Mouse (Mus musculus) embryonic stem cell, embryonic (primary cell): ENCODE results near the gene Wdr90.

Experiments used
- CTCF ChIA-PET, 4 experiments: fragments of 300-600 bp in 2 of 4; fragments of 350-600 bp in 2 of 4; sonication (Branson Sonifier 250); formaldehyde crosslinking; loops; one replicate each; lab custom pipeline; 2022; ENCODE audit warnings: inconsistent platforms in 2 of 4; lab: Charles Lee
- POLR2A ChIA-PET, 4 experiments: fragments of 300-600 bp in 2 of 4; fragments of 350-600 bp in 2 of 4; sonication (Branson Sonifier 250); formaldehyde crosslinking; loops; one replicate each; lab custom pipeline; 2022; ENCODE audit warnings: antibody characterized with exemption in 4 of 4, inconsistent platforms in 1 of 4; lab: Charles Lee

Wdr90 gene

DNA sequence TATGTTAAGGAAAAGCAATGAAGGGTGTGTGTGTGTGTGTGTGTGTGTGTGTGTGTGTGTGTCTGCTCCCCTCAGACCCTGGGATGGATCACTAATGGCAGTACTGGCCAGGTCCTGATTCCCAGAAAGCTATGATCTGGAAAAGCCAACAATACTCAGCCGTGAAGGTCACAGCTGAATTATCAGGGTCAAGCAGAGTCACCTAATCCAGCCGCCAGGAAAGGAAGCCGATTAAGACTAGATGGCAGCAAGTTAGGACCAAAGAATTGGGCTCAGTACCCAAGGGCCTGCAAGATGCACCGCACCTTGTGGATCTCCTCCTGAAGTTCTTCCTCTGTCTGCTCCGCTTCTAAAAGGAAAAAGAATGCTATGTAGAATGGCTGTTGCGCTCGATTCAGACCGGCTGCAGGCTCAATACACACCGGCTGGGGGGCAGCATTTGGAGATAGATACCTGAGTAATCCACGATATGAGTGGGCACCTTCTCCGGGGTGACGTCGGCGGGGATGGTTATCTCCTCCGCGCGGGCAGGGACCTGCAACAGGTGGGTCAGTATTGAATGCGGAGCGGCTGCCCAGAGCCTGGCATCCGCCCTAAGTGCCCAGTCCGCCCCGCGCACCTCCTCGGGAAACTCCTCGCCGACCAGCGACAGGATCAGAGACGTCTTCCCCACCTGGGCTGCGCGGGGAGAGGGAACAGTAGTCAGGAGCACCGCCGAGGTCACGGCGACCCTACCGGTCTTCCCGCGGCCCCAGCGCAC, 17.5 kb downstream of the Wdr90 start:
- CTCF ChIA-PET: interaction anchor here in 3 of 4 experiments (0.7 to 1.5 kb wide), 10 partner anchors 11 to 165 kb away, joined by 3 to 6 read pairs (median 4); partner anchors contain the start of genes Stub1 (in 3 of the 3), Jmjd8 (in 1 of the 3) and Mcrip2 (in 1 of the 3)
- POLR2A ChIA-PET: interaction anchor here in 3 of 4 experiments (0.5 to 8.7 kb wide), 35 partner anchors 7 to 1174 kb away, joined by 3 to 114 read pairs (median 4); partner anchors contain the start of genes Mcrip2 (in 3 of the 3), Stub1 (in 3 of the 3), Jmjd8 (in 2 of the 3) and Wdr90 (in 2 of the 3)

DNA sequence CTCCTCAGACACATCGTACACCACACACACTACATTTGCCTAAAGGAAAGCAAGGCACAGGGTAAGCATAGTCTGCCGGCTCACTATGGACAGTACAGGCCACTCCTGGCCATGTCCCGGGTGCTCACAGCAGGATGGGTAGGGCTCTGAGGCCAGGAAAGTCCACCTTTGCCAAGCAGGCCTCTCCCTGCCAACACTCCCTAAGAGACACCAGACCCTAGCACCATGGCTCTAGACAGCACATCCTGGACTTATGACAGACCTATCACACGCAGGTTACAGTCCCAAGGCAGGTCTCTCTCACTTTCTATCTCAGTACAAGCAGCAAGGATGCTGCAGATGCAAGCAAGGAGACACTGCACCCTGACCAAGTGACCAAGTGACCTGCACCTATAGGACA, 18.2 kb downstream of the Wdr90 start:
- ChIA-PET CTCF (interaction anchor here in 1 of 4 experiments (1.3 kb wide), 1 partner anchor 11 kb away, joined by 3 read pairs; the partner anchor contains the start of gene Stub1), POLR2A (interaction anchor here in 3 of 4 experiments (1.0 to 8.7 kb wide), 3 partner anchors 10 to 23 kb away, joined by 3 to 114 read pairs (median 14); partner anchors contain the start of genes Stub1 (in 2 of the 3) and Jmjd8 (in 1 of the 3))

DNA sequence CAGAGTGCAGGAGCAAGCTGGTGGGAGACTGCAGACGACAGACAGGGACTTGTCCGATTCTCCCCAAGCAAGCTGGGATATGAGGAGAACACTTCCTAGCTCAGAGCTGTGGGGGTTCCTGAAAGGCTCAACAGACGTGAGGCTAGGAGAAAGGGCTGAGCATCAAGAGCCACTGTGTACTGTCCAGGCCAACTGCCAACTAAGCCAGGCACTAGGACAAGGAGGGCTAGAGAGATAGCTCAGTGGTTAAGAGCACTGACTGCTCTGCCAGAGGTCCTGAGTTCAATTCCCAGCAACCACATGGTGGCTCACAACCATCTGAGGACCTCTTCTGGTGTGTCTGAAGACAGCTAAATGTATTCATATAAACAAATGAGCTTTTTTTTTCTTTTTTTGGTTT, 18.8 kb downstream of the Wdr90 start:
- ChIA-PET POLR2A (interaction anchor here (0.6 to 8.7 kb wide), 7 partner anchors 9 to 352 kb away, joined by 3 to 114 read pairs (median 3); partner anchors contain the start of genes Stub1 (in 3 of the 4) and Jmjd8 (in 2 of the 4)), CTCF (interaction anchor here in 2 of 4 experiments (0.7 to 1.3 kb wide), 2 partner anchors 10 to 25 kb away, joined by 3 to 6 read pairs; partner anchors contain the start of gene Stub1 (in 1 of the 2))

DNA sequence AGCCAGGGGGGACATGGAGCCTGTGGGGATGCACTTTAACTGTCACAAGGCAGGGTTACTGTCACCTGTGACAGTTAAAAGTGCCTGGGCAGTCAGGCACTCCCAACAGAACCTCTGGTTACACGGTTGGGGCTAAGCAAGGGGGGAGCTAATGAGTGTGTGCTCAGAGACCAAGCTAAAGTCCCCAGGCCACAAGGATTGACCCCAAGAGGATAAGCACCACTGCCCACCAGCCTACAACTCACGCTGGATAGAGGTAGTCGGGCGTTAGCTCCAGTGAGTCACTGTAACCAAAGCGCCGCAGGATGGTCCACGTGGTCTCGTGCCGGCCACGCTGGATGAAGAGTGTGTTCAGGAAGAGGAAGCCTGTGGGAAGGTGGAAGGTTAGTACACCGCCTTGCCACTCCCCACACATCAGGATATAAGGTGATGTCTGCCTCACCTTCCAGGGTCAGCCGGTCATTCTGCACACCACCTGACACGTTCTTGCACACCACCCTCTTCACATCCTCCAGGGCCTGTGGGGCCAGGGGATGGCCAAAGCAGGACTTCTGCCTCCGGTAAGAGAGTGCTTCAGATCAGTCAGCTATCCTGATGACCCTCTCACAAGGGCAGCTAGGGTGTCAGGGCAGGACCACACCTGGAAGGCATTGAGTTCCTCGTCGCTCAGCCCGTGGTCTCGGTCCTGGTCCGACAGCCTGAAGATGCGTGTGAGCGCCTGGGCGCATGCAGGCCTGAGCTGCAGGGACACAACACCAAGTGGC, 20.0 kb downstream of the Wdr90 start, which contains the start of gene Gm20683:
TSS of gene Gm20683 (minus strand) at position 647 of the 764 bp plus-strand sequence.
- CTCF ChIA-PET: no interaction called here

DNA sequence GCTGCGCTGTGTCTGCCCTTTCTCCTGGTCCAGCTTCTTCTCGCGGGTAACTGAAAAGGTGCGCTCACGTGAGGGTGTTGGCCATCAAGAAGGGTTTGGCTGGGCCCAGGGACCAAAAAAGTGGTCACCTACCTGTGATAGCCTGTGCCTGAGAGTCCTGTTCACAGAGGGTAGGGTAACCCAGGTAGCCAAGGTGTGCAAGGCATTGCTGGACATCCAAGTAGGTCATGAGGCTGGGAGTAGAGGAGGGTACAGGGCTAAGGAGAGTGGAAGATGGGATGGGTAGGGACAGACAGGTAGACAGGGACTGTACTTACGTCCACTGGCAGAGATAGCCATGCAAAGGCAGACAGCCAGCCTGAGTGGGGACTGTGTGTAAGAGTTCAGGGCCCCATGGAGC, 20.8 kb downstream of the Wdr90 start:
- ChIA-PET CTCF (no interaction called here), POLR2A (interaction anchor here in 2 of 4 experiments (0.9 to 8.7 kb wide), 6 partner anchors 9 to 31 kb away, joined by 3 to 114 read pairs (median 5); partner anchors contain the start of genes Mcrip2 (in 2 of the 2), Stub1 (in 2 of the 2) and Jmjd8 (in 1 of the 2))

More for the DNA sequence above, 20.0 kb downstream of the Wdr90 start, which contains the start of gene Gm20683:
- POLR2A ChIA-PET: interaction anchor here in 3 of 4 experiments (1.1 to 8.7 kb wide), 6 partner anchors 8 to 114 kb away, joined by 3 to 114 read pairs (median 4); partner anchors contain the start of genes Stub1 (in 3 of the 3), Chtf18 (in 1 of the 3), Jmjd8 (in 1 of the 3) and Rpusd1 (in 1 of the 3)

DNA sequence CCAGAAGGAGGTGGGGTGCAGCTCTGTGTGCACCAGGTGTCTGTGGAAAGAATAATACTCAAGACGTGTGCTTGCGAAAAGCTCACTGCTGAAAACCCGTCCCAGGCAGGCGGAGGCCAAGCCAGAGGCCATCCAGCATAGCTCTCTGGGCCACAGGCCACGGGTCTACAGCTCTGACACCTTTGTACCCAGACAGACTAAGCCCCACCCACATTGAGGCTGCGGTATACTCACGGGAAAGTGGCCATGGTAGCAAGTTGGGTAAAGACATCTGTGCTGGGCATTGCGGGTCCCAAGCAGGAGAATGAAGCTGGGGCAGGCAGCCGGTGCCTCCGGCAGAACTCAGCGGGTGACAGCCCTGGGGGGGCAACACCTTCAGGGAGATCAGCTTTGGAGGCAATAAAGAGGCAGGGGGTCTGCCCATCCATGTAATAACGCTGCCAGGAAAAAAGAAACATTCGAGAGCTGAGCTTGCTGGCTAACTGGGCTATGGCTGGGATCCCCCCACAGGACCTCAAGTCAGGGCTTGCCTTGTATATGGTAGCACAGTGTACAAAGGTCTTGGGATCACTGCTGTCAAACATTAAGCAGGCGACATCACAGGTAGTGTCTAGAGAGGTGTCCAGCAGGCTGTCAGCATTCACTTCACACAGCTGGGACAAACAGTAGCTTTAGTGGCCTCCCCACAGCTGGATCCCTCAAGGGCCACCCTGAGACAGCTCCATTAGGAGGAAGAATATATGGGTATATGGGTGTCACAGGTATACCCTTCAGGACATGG, 21.7 kb downstream of the Wdr90 start:
- ChIA-PET POLR2A (interaction anchor here in 2 of 4 experiments (0.8 to 2.0 kb wide), 8 partner anchors 8 to 116 kb away, joined by 3 to 5 read pairs (median 4); partner anchors contain the start of gene Mcrip2 (in 2 of the 2)), CTCF (interaction anchor here in 2 of 4 experiments (0.6 to 0.7 kb wide), 2 partner anchors 116 to 233 kb away, joined by 3 read pairs; no protein-coding TSS in a partner anchor)

DNA sequence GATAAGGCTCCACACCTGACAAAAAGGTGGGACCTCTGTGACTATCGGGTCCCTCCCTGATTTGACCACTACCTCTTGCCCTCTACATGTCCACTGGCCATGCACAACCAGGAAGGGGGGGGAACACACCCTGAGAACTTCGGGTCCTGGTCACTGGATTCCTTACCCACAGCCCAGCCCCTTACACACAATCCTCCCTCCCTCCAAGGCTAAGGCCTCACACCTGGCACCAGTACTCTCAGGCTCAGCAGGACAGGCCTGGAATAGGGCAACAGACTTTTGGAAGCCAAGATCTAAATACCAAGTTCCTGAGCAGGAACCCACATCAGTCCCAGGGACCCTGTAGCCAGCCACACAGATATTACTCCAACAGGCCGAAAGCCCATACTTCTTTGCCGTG, 22.4 kb downstream of the Wdr90 start:
- CTCF ChIA-PET: no interaction called here
- POLR2A ChIA-PET: interaction anchor here in 2 of 4 experiments (1.1 to 2.0 kb wide), 5 partner anchors 9 to 116 kb away, joined by 3 to 5 read pairs (median 5); partner anchors contain the start of gene Mcrip2 (in 2 of the 2)

DNA sequence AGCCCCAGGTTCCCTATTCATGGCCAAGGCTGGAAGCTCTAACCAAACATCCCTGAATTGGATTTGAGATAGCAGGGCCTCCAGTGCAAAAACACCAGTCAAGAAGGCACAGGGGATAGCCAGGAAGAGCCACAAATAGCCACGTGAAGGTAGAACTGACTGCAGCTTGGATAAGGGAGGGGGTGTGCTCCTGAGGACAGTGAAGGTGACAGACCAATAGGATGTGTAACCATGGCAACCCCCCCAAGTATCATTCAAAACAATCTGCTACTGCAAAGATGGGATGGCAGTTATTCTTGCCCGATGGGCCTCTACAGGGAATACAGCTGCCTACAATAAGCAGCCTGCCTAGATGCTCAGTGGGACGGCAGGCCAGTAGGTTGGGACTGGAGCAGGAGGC, 23.8 kb downstream of the Wdr90 start:
- CTCF ChIA-PET: interaction anchor here in 1 of 4 experiments (0.6 to 1.5 kb wide), 3 partner anchors 36 to 363 kb away, joined by 4 to 5 read pairs (median 4); no protein-coding TSS in a partner anchor

DNA sequence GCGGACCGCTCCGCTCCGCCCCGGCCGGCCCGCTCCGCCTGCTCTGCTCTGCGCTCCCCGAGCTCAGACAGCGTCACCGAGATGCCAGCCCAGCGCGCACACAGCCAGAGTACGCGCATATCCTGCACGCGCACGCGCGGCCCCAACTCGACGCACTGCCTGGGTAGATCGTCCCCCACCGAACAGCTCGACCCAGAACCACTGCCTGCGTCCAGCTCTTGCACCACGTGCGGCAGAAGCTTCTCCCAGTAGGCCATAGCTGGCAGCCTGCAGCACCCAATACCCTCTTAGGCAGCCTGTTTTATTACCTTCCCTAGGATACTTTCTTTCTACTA, 24.3 kb downstream of the Wdr90 start, which contains the start of gene Rhbdl1:
TSS of gene Rhbdl1 (minus strand) at position 220 of the 335 bp plus-strand sequence.
- ChIA-PET CTCF (interaction anchor here in 1 of 4 experiments (0.6 to 1.5 kb wide), 4 partner anchors 36 to 362 kb away, joined by 4 to 5 read pairs (median 4); no protein-coding TSS in a partner anchor), POLR2A (interaction anchor here (0.6 to 2.6 kb wide), 30 partner anchors 7 to 433 kb away, joined by 3 to 11 read pairs (median 3); partner anchors contain the start of genes Jmjd8 (in 3 of the 4), Mcrip2 (in 3 of the 4), Wdr24 (in 2 of the 4) and Chtf18 (in 1 of the 4))

More for the DNA sequence above, 23.8 kb downstream of the Wdr90 start:
- POLR2A ChIA-PET: interaction anchor here in 2 of 4 experiments (0.6 to 2.6 kb wide), 18 partner anchors 8 to 433 kb away, joined by 3 to 11 read pairs (median 6); partner anchors contain the start of genes Jmjd8 (in 2 of the 2), Mcrip2 (in 2 of the 2), Wdr24 (in 2 of the 2) and Chtf18 (in 1 of the 2)

DNA sequence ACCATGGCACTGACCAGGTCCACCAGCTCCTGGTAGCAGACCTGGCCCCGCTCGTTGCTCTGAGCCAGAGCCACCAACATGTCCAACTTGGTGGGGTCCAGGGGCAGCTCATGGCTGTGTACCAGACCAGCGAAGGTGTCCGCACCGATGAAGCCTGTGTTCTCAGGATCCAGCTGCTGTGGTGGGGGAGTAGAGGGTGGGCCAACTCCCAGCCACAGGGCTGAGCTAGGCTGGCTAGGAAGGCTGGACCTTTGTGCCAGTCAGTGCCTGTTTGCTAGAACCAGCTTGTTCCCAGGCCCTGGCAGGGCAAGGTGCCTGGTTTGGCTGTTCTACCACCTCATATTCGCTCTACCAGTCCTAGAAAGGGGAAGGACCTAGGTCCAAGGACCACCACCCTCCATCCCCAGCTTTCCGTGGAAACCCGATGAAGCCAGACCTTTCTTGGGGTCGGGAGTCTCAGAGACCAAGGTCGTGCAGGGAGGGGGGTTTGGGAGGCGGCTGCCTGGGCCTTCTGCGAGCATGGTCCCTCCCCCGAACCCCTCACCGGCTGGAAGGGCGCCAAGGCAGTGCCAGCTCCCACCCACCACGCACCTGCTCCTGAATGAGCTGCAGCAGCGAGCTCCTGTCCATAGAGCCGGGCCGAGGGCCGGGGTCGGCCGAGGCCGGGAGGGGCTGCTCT, 24.8 kb downstream of the Wdr90 start:
- ChIA-PET POLR2A (interaction anchor here (0.5 to 2.6 kb wide), 35 partner anchors 8 to 1494 kb away, joined by 3 to 11 read pairs (median 3); partner anchors contain the start of genes Jmjd8 (in 3 of the 4), Mcrip2 (in 3 of the 4), Wdr24 (in 2 of the 4) and AC134908.4 (in 1 of the 4)), CTCF (interaction anchor here in 2 of 4 experiments (0.7 to 1.5 kb wide), 5 partner anchors 35 to 362 kb away, joined by 3 to 5 read pairs (median 4); no protein-coding TSS in a partner anchor)

DNA sequence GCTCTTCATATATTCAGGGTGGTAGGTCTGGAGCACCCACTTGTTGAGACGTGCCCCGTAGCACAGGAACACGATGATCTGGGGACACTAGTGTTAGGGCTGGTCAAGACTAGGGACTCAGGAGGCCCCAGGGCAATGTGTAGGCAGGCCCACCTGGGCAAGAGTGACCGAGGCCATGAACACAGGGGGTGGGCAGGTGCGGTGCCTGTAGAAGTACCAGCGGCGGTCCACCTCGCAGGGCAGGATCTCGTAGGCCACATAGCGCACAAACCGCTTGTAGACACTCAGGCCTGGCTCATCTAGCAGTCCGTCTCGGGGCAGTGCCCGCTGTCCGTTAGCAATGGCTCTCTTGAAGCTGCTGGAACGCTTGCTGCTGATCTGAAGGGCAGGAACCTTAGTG, 25.5 kb downstream of the Wdr90 start:
- POLR2A ChIA-PET: interaction anchor here in 3 of 4 experiments (0.5 to 9.2 kb wide), 21 partner anchors 9 to 1493 kb away, joined by 3 to 114 read pairs (median 4); partner anchors contain the start of genes Mcrip2 (in 3 of the 3), Rhot2 (in 2 of the 3), AC134908.4 (in 1 of the 3) and Chtf18 (in 1 of the 3)

DNA sequence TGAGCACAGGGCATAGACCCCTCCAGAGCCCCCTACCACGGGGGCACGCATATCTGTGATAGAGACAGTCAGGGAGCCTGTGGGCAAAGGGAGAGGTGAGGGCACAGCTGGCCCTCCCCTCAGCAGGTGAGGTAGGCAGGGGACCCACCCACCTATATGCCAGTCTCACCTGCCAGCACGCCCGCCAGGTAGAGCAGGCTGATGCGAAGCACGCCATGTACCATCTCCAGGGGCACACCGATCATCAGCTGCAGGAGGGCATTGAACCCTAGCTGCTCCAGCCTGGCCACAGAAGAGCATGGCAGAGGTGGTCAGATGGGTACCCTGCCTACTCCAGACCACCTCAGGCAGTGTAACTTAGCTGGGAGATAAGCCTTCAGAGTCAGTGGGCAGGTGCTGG, 26.0 kb downstream of the Wdr90 start:
- CTCF ChIA-PET: interaction anchor here in 1 of 4 experiments (1.2 kb wide), 1 partner anchor 34 kb away, joined by 3 read pairs; no protein-coding TSS in a partner anchor
- POLR2A ChIA-PET: interaction anchor here in 2 of 4 experiments (2.5 to 9.2 kb wide), 7 partner anchors 9 to 32 kb away, joined by 6 to 114 read pairs (median 44); partner anchors contain the start of genes Rhot2 (in 2 of the 2), Gm20683 (in 1 of the 2), Mcrip2 (in 1 of the 2) and Wdr24 (in 1 of the 2)

More for the DNA sequence above, 25.5 kb downstream of the Wdr90 start:
- CTCF ChIA-PET: interaction anchor here in 2 of 4 experiments (0.7 to 1.4 kb wide), 3 partner anchors 38 to 59 kb away, joined by 3 to 5 read pairs (median 4); no protein-coding TSS in a partner anchor

DNA sequence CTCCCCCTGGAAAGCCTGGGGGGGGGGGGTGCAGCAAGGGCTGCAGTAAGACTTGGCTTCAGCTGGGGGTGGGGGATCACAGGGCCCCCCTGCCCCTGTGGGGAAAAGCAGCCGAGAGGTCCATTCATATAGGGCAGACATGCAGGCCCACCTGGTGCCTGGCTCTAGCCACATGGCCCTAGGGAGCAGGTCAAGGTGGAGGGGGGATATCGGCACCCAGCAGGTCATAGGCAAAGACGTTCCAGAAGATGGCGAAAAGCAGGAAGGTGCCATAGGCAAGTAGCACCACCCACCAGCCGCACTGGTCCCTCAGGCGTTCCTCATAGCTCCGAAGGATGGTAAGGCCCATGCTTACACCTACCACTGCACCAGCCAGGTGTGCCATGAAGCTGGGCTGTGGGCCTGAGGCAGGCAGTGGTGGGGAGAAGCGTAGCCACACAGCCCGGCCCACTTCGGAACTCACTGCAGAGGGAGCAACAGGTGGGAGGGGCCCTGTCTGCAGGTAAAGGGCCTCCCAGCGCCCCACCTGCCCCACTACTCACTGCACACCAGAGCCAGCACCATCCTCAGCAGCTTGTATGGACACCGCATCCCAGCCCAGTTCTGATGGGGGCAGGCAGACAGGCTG, 26.6 kb downstream of the Wdr90 start:
- ChIA-PET POLR2A (interaction anchor here in 2 of 4 experiments (0.7 to 9.2 kb wide), 16 partner anchors 10 to 398 kb away, joined by 3 to 114 read pairs (median 19); partner anchors contain the start of genes Mcrip2 (in 2 of the 2), Rhot2 (in 2 of the 2), Wdr24 (in 2 of the 2) and Gm20683 (in 1 of the 2)), CTCF (interaction anchor here in 1 of 4 experiments (1.2 to 1.4 kb wide), 2 partner anchors 34 to 111 kb away, joined by 3 read pairs; no protein-coding TSS in a partner anchor)

DNA sequence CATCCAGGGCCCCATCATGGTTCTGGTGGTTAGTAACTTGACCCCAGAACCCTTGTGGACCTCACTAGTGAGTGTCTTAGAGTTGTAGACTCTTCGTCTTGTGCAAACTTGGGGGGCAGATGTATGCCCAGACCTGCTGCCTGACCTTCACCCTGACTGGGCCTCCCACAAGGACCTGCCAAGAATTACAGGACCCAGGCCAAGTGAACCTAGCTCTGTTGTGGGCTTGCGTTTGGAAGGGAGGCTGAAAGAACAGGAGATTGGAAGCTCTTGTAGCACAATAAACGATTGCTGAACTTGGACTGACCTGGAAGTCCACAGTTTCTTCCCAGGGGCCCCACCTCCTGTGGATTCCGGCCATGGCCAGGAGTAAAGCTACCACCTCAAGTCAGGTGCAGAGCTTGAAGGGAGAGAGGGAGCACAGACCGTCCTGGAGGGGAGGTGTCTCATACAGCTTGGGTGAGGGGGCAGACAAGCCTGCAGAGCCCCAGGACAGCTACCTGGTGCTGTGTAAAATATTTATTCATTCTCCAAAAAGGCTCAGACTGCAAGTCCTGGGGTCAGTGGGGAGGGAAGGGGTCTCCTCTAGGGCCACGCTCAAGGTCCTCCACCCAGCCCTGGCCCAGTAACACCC, 27.2 kb downstream of the Wdr90 start:
- ChIA-PET CTCF (interaction anchor here in 3 of 4 experiments (1.0 to 2.1 kb wide), 7 partner anchors 10 to 266 kb away, joined by 3 to 7 read pairs (median 5); partner anchors contain the start of gene Rhot2 (in 2 of the 3)), POLR2A (interaction anchor here in 3 of 4 experiments (0.7 to 9.2 kb wide), 60 partner anchors 8 to 1098 kb away, joined by 3 to 114 read pairs (median 8); partner anchors contain the start of genes Mcrip2 (in 3 of the 3), Rhot2 (in 3 of the 3), Wdr24 (in 3 of the 3) and Wdr90 (in 3 of the 3))
